Comparison of ENCODE assay signal across 12 mouse cellular contexts in the genomic region with DNA sequence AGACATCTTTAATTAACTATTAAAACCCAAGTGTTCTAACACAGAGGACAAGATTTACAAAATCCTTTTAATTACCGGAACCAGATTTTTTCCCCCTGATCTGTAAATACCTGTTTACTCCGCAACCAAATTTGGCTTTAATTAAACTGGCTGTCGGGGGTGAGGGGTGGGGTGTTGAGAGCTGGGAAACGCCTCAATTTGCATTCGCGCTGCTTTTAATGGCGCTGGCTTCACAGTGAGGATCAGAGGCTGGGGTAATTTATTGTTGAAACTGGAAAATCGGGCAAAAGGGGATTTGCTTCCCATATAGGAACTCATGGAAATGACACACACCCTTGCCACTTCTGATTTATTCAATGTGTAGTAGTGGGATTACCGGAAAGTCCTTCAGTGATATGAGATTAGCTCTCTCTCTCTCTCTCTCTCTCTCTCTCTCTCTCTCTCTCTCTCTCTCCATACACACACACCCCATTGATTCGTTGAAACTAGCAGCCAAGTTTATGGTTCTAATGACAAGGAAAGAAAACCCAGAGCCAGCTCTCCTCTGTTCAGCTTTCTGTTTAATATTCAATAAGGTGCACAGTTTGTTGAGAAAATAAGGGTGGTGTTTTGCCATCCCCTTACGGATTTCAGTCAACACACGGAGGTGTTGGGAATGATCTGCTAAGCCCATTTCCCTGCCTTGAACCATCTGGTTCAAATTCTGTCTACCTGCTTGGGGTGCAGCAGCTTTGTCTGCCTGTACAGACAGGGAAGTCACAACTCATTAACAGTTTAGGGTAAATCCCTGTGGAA. TPM values are rescaled to one million over a fixed set of nuclear protein-coding genes. Genes with fewer than 3 reads are reported as not detected.
DNase-seq lines count a peak whose midpoint lies in the region; ATAC-seq and TF ChIP-seq lines count a peak whose summit lies in the region.
"Had no signal": no experiment of that assay in that cellular context is flagged by ENCODE, and none has a peak within 500 bp of the region (broad histone marks: within the 10 kb centered on the region; RNA-seq: fewer than 3 reads in every experiment).

No protein-coding gene starts in this region.

- peak overlapping the region; percentile 26 for H3K4me2 ChIP-seq in hindbrain, embryonic 13.5 days
- H3K4me2 ChIP-seq in midbrain, embryonic 16.5 days (ENCODE audit: low read length): peak overlapping the region; percentile 40
- no peak overlapping the region for H3K4me2 ChIP-seq in intestine, embryonic 15.5 days (replicated peaks)
- H3K4me2 ChIP-seq: liver, embryonic 15.5 days had no signal

- peaks cover 29 to 30% of the 10 kb centered on the region in 2 experiments for H3K4me1 ChIP-seq in ES-E14 (ENCODE audit: control insufficient read depth in 2 of 2, insufficient read depth in 2 of 2, low read length in 2 of 2, poor library complexity in 1 of 2)
- H3K4me1 ChIP-seq in embryonic facial prominence, embryonic 10.5 days: peaks cover 38% of the 10 kb centered on the region
- H3K4me1 ChIP-seq in hindbrain, embryonic 13.5 days (replicated peaks): peaks cover 30% of the 10 kb centered on the region
- peaks cover 14% of the 10 kb centered on the region for H3K4me1 ChIP-seq in midbrain, embryonic 16.5 days (ENCODE audit: control insufficient read depth, insufficient read depth, low read length)
- peaks cover 15% of the 10 kb centered on the region for H3K4me1 ChIP-seq in intestine, embryonic 15.5 days (replicated peaks)

- H3K4me3 ChIP-seq in ES-E14 (ENCODE audit: insufficient read depth in 1 of 2, low read depth in 1 of 2, low read length in 2 of 2, poor library complexity in 1 of 2, severe bottlenecking in 1 of 2): 0 out of 4 replicates have a peak overlapping the region, but pooled peaks have one; percentile 1 to 9
- peak overlapping the region; percentile 20; the same call in 1 of the 2 replicates for H3K4me3 ChIP-seq in embryonic facial prominence, embryonic 10.5 days
- no peak overlapping the region for H3K4me3 ChIP-seq in hindbrain, embryonic 13.5 days
- H3K4me3 ChIP-seq in midbrain, embryonic 16.5 days (ENCODE audit: low read depth, low read length): no peak overlapping the region
- H3K4me3 ChIP-seq in intestine, embryonic 15.5 days (replicated peaks): no peak overlapping the region
- H3K4me3 ChIP-seq: erythroblast, embryonic 14.5 days; liver, embryonic 15.5 days had no signal

- H3K27ac ChIP-seq in ES-E14 (ENCODE audit: insufficient read depth, low read depth, low read length, poor library complexity, severe bottlenecking): peak overlapping the region; percentile 41; the same call in 1 of the 2 replicates
- H3K27ac ChIP-seq in embryonic facial prominence, embryonic 10.5 days (replicated peaks): peak overlapping the region; percentile 24; the same call in 1 of the 2 replicates
- H3K27ac ChIP-seq in hindbrain, embryonic 13.5 days: peak overlapping the region; percentile 67; the same call in 1 of the 2 replicates
- no peak overlapping the region for H3K27ac ChIP-seq in midbrain, embryonic 16.5 days (ENCODE audit: low read length)
- no peak overlapping the region for H3K27ac ChIP-seq in intestine, embryonic 15.5 days
- H3K27ac ChIP-seq: liver, embryonic 15.5 days had no signal

- no peak overlapping the region for H3K9ac ChIP-seq in ES-E14 (ENCODE audit: insufficient read depth, low read depth, low read length, poor library complexity, severe bottlenecking)
- no peak overlapping the region for H3K9ac ChIP-seq in hindbrain, embryonic 13.5 days
- peak overlapping the region; percentile 36; the same call in 1 of the 2 replicates for H3K9ac ChIP-seq in midbrain, embryonic 16.5 days (ENCODE audit: low read depth, low read length)
- H3K9ac ChIP-seq in intestine, embryonic 15.5 days: no peak overlapping the region
- H3K9ac ChIP-seq: liver, embryonic 15.5 days had no signal

- in situ Hi-C loops in ES-E14 (cut with MboI; ENCODE audit: low sequenced_read_pairs in 2 of 2, unreplicated experiment in 2 of 2): no loop called here

- no peaks in the 10 kb centered on the region for H3K9me3 ChIP-seq in ES-E14 (ENCODE audit: control insufficient read depth, insufficient read depth, low read depth, low read length)
- no peaks in the 10 kb centered on the region for H3K9me3 ChIP-seq in embryonic facial prominence, embryonic 10.5 days
- no peaks in the 10 kb centered on the region for H3K9me3 ChIP-seq in hindbrain, embryonic 13.5 days
- no peaks in the 10 kb centered on the region for H3K9me3 ChIP-seq in midbrain, embryonic 16.5 days (replicated peaks; ENCODE audit: control insufficient read depth, low read length, poor library complexity, severe bottlenecking)
- no peaks in the 10 kb centered on the region for H3K9me3 ChIP-seq in intestine, embryonic 15.5 days
- H3K9me3 ChIP-seq: liver, embryonic 15.5 days had no signal

- H3K27me3 ChIP-seq in embryonic facial prominence, embryonic 10.5 days (replicated peaks; ENCODE audit: low read depth, poor library complexity, severe bottlenecking): peaks cover 21% of the 10 kb centered on the region
- H3K27me3 ChIP-seq in hindbrain, embryonic 13.5 days: no peaks in the 10 kb centered on the region
- no peaks in the 10 kb centered on the region for H3K27me3 ChIP-seq in midbrain, embryonic 16.5 days (ENCODE audit: control insufficient read depth, insufficient read depth, low read depth, low read length)
- H3K27me3 ChIP-seq in intestine, embryonic 15.5 days (replicated peaks): no peaks in the 10 kb centered on the region
- H3K27me3 ChIP-seq: liver, embryonic 15.5 days had no signal

- ATAC-seq in hindbrain, embryonic 13.5 days (ENCODE audit: low FRiP score): no peak
- ATAC-seq in midbrain, embryonic 16.5 days: peak; percentile 21; the same call in 1 of the 2 replicates
- no peak for ATAC-seq in intestine, embryonic 15.5 days

- H3K36me3 ChIP-seq in ES-E14 (ENCODE audit: control insufficient read depth, insufficient read depth, low read length, poor library complexity, severe bottlenecking): no peaks in the 10 kb centered on the region
- H3K36me3 ChIP-seq in embryonic facial prominence, embryonic 10.5 days (replicated peaks): no peaks in the 10 kb centered on the region
- H3K36me3 ChIP-seq in hindbrain, embryonic 13.5 days: no peaks in the 10 kb centered on the region
- H3K36me3 ChIP-seq in midbrain, embryonic 16.5 days (ENCODE audit: control insufficient read depth, insufficient read depth, low read length): no peaks in the 10 kb centered on the region
- no peaks in the 10 kb centered on the region for H3K36me3 ChIP-seq in intestine, embryonic 15.5 days
- H3K36me3 ChIP-seq: liver, embryonic 15.5 days had no signal

- whole genome bisulfite sequencing in embryonic facial prominence, embryonic 10.5 days: 17% methylated on average over 12 of the region's 12 CpGs
- 15% methylated on average over 12 of the region's 12 CpGs for WGBS in hindbrain, embryonic 13.5 days
- WGBS in midbrain, embryonic 16.5 days: 6% methylated on average over 12 of the region's 12 CpGs
- WGBS in intestine, embryonic 15.5 days: 41% methylated on average over 12 of the region's 12 CpGs

- no peak for DNase-seq in ES-E14 (ENCODE audit: low read depth, low spot score)
- no peak for DNase-seq in embryonic facial prominence, embryonic 10.5 days (ENCODE audit: low spot score)
- no peak for DNase-seq in cerebellum, postnatal 4 days (ENCODE audit: low spot score in 2 of 2)
- no peak for DNase-seq in left cerebral cortex, adult 8-10 months (ENCODE audit: low spot score in 2 of 2)
- DNase-seq in adrenal gland, adult 18-20 months (ENCODE audit: low spot score in 2 of 2): no peak
- DNase-seq: adrenal gland, adult 2 months; thymus, postnatal 14 days had no signal

TF ChIP-seq in ES-E14, 5 proteins besides CTCF, POLR2A, EP300 and RAD21:
- TF ChIP-seq ZNF384 (IDR thresholded peaks at IDR 0.05; ENCODE audit: low read depth, low read length) (no peak), HCFC1 (IDR thresholded peaks at IDR 0.05; ENCODE audit: borderline replicate concordance, insufficient read depth, low read length) (no peak), CHD2 (IDR thresholded peaks at IDR 0.05; ENCODE audit: low read depth, low read length) (no peak), MAFK (IDR thresholded peaks at IDR 0.05; ENCODE audit: insufficient read depth, low read depth, low read length) (no peak), ZC3H11A (IDR thresholded peaks at IDR 0.05; ENCODE audit: borderline replicate concordance, low read depth, low read length) (no peak)

RNA-seq across cellular contexts. Expression of a gene that starts 51.7 kb away (rescaled TPM):
- total RNA-seq in ES-E14 (2012; rRNA removed): 63.1 and 73.6 TPM in 2 replicates
- 5.6 and 6.8 TPM in 2 replicates for polyA plus RNA-seq in embryonic facial prominence, embryonic 10.5 days (2016; fragmentation: Nextera tagmentation; extraction: Ambion mirVana)
- 59.2 and 62.1 TPM in 2 replicates for polyA plus RNA-seq in hindbrain, embryonic 13.5 days (2015; fragmentation: Nextera tagmentation; extraction: Ambion mirVana)
- 103 and 119 TPM in 2 replicates for polyA plus RNA-seq in midbrain, embryonic 16.5 days (2015; fragmentation: Nextera tagmentation; extraction: Ambion mirVana)
- total RNA-seq in left cerebral cortex, adult 8-10 months (2022): 100 to 1,000 TPM; 425 to 545 (median 450) TPM
- total RNA-seq in adrenal gland, adult 18-20 months (2021): 10 to 100 TPM in 1 of 2 experiments, 1 to 10 TPM in 1; 6.2 to 10.6 TPM
- 6.0 and 6.1 TPM in 2 replicates for polyA plus RNA-seq in intestine, embryonic 15.5 days (2015; fragmentation: Nextera tagmentation; extraction: Ambion mirVana)

Comparison
In these comparisons a context has a peak if more than half of its experiments do, and no peak if none do; other contexts are left out.
1. H3K27ac ChIP-seq: peak in ES-E14 (single experiment), embryonic facial prominence, embryonic 10.5 days (single experiment) and hindbrain, embryonic 13.5 days (single experiment); none in midbrain, embryonic 16.5 days (single experiment) and intestine, embryonic 15.5 days (single experiment).
2. H3K4me3 ChIP-seq: peak in ES-E14 (2 of 2) and embryonic facial prominence, embryonic 10.5 days (single experiment); none in hindbrain, embryonic 13.5 days (single experiment), midbrain, embryonic 16.5 days (single experiment) and intestine, embryonic 15.5 days (single experiment).